Mouse (Mus musculus) C2C12 (cell line): ENCODE data around the gene Crym.

ENCODE experiments used
- CEBPB ChIP-seq: IDR thresholded peaks from one replicate; pipeline ENCODE4 v1.6.1; 2011; ENCODE audit warnings: low read depth, mild to moderate bottlenecking, control low read depth, moderate library complexity
- CTCF ChIP-seq: IDR thresholded peaks from one replicate; pipeline ENCODE4 v1.5.1; 2011; ENCODE audit not compliant: control insufficient read depth, insufficient read depth, insufficient read length
- FOSL1 ChIP-seq: IDR thresholded peaks from one replicate; pipeline ENCODE4 v1.8.0; 2011; ENCODE audit warnings: mild to moderate bottlenecking, low read length; ENCODE audit not compliant: poor library complexity, insufficient read depth, severe bottlenecking
- MAX ChIP-seq: IDR thresholded peaks from one replicate; pipeline ENCODE4 v1.6.1; 2011; ENCODE audit warnings: mild to moderate bottlenecking, control low read depth
- MYOD1 ChIP-seq: IDR thresholded peaks from one replicate; pipeline ENCODE4 v1.6.1; 2011; ENCODE audit warnings: low read depth; ENCODE audit not compliant: control insufficient read depth, insufficient read length
- MYOG ChIP-seq: IDR thresholded peaks from one replicate; pipeline ENCODE4 v1.6.1; 2011; ENCODE audit not compliant: control insufficient read depth, insufficient read length; ENCODE audit errors: extremely low read depth
- USF1 ChIP-seq: IDR thresholded peaks from one replicate; pipeline ENCODE4 v1.6.1; 2011; ENCODE audit warnings: low read depth, mild to moderate bottlenecking, control low read depth, moderate library complexity

DNA sequence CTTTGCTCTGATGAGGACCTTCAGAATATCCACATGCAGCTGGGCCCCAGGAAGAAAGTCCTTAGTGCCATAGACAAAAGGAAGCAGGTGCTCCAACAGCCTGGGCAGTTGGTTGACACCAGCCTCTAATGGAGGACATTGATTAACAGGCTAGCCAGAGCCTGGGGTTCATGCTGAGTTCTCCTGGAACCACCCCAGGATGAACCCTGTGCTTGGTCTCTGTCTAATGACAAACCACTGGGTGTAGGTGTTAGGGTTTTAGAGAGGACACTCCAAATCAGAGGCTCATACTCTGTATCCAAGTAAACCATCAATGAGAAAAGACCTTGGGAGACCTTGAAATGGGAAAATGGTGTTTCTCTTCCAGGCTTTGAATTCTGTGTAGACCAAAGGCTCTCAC is 19.0 kb downstream of the Crym start:
- TF ChIP-seq CTCF = no peak
- TF ChIP-seq MYOG = no peak
- TF ChIP-seq USF1 = no peak
- no peak for TF ChIP-seq CEBPB
- no peak for TF ChIP-seq MYOD1
- TF ChIP-seq MAX = no peak
- no peak for TF ChIP-seq FOSL1
